Mouse (Mus musculus) NIH3T3 (cell line): ENCODE measurements at regions not wholly inside any gene's neighbourhood (a gene's known extent, or its start where the extent isn't known, plus 50 kb on each side); places are given as distances from the start of the nearest gene placed in this dataset.

Experiments used
- DNase-seq: peaks from one replicate; pipeline ENCODE4 v3.0.0-alpha.2; 2012; ENCODE audit warnings: low read depth

DNA sequence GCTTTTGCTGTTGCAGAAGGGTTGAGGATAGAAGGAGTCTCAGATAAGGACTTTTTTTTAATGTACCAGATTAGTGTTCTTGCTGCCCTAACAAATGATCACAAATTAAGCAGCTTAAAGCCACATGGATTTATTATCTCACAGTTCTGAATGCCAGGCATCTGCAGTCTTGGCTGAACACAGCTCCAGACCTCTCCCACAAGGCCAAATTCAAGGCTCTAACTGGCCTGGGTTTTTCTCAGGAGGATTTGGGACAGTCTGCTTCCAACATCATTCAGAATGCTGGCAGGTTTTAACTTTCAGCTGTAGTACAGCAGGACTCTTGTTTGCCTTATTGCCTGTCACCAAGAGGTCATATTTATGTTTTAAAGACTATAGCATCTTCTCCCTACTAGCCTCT is 329.7 kb upstream of the Chrm2 start:
- no peak for DNase-seq

DNA sequence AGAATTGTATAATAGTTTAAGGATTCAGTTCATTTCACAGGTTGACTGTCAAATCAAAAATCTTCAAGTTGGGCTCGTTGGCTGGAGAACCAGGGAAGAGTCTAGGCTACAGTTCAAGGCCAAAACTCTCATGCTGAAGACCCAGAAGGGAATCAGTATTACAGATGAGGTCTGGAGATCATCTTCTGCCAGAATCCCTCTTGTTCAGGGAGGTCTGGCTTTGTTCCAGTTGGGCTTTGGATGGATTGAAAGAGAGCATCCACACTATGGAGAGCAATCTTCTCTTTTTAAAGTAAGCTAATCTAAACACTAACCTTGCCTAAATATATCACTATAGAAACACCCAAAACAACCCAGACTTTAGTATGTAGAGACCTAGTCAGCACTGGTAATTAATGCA is 327.5 kb upstream of the Chrm2 start:
- no peak for DNase-seq

DNA sequence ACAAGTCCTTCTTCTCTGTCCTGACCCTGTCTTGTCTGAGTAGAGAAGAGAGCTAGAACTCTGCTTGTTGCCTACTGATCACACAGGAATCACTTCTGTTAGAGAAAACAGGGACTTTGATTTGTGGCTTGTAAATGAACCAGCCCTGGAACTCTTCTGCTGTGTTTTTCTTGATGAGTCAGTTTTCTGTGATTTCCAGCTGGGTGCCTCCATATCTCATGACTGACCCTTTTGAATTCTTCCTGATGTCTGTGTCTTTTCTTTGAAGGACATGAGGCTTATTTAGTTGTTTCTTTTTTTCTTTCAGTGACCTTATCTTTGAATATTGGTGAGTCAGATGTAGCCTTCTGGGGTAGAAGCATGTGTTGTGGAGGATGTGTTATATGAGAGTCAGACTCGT is 323.0 kb upstream of the Chrm2 start:
- DNase-seq: no peak

- DNase-seq: no peak
Measured at GRCm38 (mm10) chr6:36068690-36069089, 319.2 kb upstream of the Chrm2 start.

DNA sequence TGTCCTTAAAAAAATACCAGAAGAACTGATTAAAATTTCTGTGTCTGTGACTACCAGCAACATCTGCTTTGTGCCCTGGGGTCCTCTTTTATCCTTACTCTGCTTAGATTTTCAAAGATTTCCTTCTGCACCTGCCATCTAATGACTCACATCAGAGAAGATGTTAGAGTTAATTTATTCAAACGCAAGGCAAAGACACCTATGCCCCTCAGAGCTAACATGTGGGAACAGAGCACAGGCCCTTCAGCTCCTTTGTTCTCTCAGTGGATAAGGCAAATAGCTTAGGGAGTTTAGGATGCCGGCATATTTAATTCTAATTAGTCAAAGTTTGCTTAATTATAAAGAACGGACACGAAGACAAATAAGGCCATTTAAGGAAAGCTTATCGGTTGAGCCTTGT is 308.3 kb upstream of the Chrm2 start:
- DNase-seq: no peak

DNA sequence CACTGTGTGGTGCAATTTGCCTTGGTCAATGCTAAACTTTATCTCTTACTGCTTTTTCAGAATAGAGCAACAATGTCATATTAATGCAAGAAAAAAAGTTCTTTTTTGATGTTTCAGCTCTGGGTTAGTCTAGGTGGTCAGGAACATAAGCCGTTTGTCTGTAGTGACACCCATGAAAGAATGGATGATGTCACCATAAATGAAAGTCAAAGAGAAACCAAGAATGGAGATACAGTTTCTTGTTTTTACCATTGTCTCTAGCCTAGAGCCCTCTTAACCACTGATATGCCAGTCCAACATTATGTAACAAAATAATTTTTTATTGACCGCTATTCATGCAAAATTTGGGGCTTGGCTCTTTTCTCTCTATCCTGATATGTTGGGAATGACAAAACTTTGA is 294.3 kb upstream of the Chrm2 start:
- no peak for DNase-seq

- no peak for DNase-seq
Measured at GRCm38 (mm10) chr6:36094075-36094474, 293.8 kb upstream of the Chrm2 start.

DNA sequence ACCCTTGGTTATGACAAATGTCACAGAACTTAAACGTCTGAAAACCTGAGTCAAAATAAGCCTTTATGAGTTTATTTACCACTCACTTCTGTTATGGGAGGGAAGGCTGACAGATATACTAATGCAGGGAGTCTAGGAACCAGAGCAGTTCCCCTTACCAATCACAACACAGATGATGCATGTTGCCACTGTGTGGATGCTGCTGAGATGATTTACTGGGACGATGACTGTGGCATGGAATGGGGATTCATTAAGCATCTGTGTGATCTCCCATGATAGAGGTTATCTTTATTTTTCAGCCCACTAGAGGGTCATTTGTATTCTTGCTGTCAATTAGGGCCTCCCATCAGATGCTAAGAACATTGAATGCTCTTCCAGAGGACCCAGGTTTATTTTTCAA is 290.5 kb upstream of the Chrm2 start:
- no peak for DNase-seq

DNA sequence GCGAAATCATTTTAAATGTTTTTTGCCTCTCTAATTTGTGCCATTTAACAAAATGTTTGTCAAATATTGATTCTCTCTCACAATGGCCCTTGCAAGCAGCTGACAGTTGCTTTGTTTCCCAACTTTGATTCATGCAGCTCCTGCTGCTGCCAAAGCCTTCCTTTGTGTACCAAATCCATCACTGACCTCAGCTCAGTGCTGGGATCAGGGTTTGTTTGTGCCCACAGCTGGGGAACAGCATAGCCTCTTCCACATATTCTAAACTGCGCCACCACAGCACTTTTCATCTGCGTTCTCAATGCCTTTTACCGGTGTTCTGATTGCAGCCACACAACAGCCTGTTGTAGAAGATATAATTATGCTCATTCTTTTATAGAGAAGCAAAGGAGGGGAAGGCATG is 289.7 kb upstream of the Chrm2 start:
- no peak for DNase-seq

DNA sequence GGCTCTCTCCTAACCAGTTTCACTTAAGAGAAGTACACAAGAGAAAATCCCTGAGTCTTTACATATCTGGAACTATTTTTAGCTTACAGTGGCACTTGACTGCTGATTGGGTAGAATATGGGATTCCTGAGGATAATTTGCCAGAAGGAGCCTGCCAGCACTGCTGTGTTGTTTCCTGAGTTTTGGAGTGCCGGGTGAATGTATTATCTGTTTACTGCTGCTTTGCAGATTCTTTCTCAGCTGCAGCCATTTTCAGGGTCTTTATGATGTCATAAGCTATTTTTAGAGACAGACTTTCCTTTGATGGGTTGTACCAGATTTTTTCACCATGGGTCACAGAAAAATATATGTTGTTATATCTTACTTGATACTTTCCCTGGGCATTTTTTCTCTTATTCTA is 279.1 kb upstream of the Chrm2 start:
- no peak for DNase-seq

DNA sequence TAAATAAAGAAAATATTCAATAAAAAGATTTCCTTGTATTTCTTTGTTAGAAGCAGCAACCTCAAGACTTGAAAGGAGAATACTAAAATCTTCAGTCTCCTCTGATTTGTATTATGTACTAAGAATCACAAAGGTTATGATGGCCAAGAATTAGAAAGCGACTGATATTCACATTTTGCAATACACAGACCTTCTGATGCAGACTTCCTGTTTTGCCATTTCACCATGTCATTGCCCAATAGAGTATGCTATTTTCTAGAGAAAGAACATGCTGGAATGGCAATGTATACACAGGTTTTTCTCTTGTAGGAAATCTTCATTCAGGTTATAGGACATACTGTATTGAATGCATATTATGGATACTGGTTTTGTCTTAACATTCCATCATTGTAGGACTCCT is 250.7 kb upstream of the Chrm2 start:
- DNase-seq: no peak

GRCm38 (mm10) chr6:36147267-36147666 is 240.6 kb upstream of the Chrm2 start:
- DNase-seq: no peak

DNA sequence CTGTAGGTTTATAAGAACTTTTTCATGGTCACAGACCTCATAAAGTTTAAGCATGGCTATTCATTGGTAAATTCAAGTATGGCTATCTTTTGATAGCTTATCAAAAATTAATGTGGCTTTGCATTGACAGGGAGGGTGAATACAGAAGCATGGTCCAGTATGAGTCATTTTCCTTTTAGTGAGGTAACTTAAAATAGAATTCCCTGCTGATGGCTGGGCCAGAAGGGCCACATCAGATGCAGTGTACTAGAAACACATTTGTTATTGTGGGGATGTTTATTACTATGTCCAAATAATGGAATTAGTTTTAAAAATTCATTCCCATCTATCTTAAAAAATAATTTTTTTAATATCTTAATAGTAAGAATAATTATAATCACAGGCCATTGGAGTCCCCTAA is 213.4 kb upstream of the Chrm2 start:
- no peak for DNase-seq

- no peak for DNase-seq
Measured at GRCm38 (mm10) chr6:36175112-36175511, 212.8 kb upstream of the Chrm2 start.

- DNase-seq: no peak
Measured at GRCm38 (mm10) chr6:36179895-36180294, 208.0 kb upstream of the Chrm2 start.

DNA sequence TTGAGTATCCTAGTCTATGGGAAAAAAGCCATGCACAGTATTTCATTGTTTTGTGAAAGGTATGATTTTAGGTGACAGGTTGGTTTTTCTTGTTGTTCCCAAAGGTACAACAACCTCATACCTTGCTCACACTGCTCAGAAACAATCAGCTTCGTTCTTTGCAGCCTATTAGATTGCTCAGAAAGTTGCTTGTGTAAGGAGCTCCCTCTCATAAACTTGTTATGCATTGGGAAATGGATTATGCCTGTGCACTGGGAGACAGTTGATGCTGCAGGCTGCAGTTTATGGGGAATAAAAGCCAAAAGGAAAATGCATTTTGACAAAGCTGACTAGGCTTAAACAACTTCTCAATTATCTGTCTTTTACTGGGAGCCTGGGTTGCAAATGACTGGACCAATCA is 205.2 kb upstream of the Chrm2 start:
- DNase-seq: no peak

GRCm38 (mm10) chr6:36206666-36207065 is 181.2 kb upstream of the Chrm2 start:
- no peak for DNase-seq

DNA sequence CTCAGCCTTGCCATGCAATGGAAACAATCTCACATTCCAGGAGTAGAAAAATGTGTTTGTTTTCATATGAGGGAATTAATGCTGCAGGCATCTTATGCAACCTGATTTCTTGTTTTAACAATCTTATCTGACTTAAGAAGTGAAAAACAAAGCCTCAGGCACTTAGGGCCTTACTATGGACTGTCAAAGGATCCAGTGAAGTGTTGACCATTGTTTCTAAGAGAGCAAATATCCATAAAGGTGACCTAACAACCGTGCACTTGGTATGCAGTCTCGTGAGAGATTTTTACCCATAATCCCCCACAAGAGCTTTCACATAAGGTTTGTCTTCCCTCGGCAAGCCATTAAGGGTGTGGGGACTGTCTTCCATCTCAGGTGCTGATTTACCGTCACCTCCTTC is 166.6 kb upstream of the Chrm2 start:
- DNase-seq: no peak

GRCm38 (mm10) chr6:36234438-36234837 is 153.4 kb upstream of the Chrm2 start:
- no peak for DNase-seq

DNA sequence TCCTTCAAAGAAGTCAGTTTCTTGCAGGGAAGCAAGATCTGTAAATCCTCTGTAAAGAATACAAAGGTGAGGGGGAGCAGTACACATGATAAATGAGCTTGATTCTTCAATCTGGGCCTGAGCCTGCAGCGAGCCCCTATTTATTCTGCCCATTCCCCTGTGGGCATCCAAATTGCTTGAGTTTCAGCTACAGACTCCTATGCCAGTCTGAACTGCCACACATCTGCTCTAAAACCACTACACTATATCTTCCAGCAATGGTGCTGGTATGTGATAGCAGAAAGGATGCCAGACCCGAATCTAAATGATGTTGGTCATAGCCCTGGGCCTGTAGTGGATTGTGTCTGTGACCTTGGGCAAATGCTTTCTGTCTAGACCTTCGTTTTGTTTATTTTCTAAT is 140.9 kb upstream of the Chrm2 start:
- DNase-seq: no peak

DNA sequence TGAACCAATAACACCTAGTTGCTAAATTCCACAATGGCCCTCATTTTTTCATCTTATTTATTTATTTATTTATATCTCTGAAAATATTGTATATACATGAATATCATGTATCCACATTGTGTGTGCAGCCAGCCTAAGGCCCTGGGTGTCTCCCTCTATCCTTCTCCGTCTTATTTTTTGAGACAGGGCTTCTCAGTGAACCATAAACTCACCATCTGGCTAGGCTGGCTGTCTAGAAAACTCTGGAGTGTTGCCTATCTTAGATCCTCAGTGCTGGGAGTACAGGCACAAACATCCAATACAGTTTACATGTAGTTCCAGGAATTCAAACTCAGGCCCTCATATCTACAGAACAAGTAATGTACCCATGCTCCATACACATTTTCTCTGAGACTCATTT is 139.7 kb upstream of the Chrm2 start:
- DNase-seq: no peak

DNA sequence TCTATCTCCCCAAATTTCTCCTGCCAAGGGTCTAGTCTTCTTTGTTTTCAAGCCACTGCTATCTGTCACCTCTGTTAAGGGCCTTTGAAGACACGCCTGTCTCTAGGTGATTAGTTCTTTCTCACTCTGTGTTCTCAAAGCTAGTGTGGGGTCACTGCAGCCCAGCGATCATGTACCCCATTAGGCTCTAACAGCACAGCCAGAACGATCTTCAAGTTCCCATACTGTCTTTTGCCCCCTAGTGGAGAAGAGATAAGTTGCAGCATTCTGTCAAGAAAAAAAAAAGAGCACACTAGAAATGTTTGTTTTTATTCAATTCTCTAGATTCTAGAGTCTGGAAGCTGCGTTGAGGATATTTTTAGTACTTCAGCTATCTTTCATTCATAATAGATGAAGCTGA is 138.8 kb upstream of the Chrm2 start:
- peak; percentile 65 for DNase-seq

DNA sequence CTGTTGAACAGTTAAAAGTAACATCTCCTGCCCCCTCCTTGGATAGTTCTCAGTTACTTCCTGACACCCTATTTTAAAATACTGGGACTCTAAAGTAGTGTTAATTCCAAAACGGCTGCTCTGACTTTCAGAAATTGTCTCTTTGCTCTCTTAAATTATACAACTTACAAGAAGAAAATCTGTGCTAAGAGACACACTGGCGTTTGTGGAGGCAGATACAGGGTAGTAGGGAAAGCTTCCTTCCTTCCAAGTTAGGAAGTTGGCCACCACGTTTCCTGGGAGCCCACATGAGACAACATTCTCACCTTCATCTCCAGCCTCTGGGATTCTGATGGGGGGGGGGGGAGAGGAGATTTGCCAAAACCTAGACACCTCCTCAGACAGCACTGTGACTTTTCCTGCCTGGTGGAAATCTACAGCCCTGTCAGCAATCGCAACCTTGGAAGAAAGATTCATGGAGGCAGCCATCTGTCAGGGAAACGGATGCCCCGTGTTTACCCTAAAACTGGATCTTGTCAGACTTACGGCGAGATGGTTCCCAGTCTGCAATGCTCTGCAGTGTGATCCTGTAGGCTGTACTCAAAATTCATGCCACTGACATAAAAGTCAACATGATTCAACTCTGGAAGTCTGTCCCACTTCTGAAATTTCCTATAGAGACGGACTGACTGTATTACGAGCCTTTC is 121.0 kb upstream of the Chrm2 start:
- DNase-seq: no peak

GRCm38 (mm10) chr6:36286664-36287063 is 101.2 kb upstream of the Chrm2 start:
- DNase-seq: no peak

DNA sequence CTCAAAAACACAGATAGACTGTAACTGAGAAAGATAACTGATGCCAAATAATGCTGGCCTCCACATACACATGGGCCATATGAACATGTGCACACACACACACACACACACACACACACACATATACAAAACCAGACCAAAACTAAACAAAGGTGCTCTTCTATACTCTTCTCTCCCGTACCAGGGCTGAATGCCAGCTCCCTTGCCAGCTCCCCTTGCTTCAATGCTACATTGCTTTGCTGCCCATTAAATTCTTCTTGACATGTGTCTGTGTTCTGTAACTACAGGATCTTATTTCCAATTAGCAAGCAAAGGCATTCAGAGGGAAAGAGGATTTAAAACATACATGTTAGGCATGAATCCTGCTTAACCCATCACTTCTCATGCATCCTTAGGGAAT is 74.3 kb upstream of the Chrm2 start:
- no peak for DNase-seq
